Mouse (Mus musculus) midbrain, embryonic 12.5 days (tissue): ENCODE results near the gene Hoxb4. TPM values are rescaled to one million over a fixed set of nuclear protein-coding genes. Genes with fewer than 3 reads are reported as not detected.

Experiments
- ATAC-seq: fragments of 200-750 bp; cut with Nextera tagmentation; 2 replicates; pipeline ENCODE4 v1.8.0; 2017; ENCODE audit warnings: low read depth, moderate TSS enrichment, moderate library complexity; ENCODE audit not compliant: low FRiP score
- H3K27ac ChIP-seq: fragments of 300-500 bp; sonication (generic); replicated peaks from 2 replicates; pipeline ENCODE4 v1.5.1; 2016; ENCODE audit warnings: mild to moderate bottlenecking
- H3K27me3 ChIP-seq: fragments of 300-500 bp; sonication (generic); 2 replicates; pipeline ENCODE4 v1.6.1; 2016; ENCODE audit warnings: mild to moderate bottlenecking
- H3K36me3 ChIP-seq: fragments of 300-500 bp; sonication (generic); 2 replicates; pipeline ENCODE4 v1.6.1; 2016
- H3K4me1 ChIP-seq: fragments of 300-500 bp; sonication (generic); 2 replicates; pipeline ENCODE4 v1.6.1; 2016
- H3K4me2 ChIP-seq: fragments of 300-500 bp; sonication (generic); replicated peaks from 2 replicates; pipeline ENCODE4 v1.6.1; 2016; ENCODE audit warnings: mild to moderate bottlenecking, moderate library complexity
- H3K4me3 ChIP-seq: fragments of 300-500 bp; sonication (generic); 2 replicates; pipeline ENCODE4 v1.5.1; 2016; ENCODE audit warnings: mild to moderate bottlenecking
- H3K9ac ChIP-seq: fragments of 300-500 bp; sonication (generic); replicated peaks from 2 replicates; pipeline ENCODE4 v1.6.1; 2016; ENCODE audit warnings: mild to moderate bottlenecking, moderate library complexity
- H3K9me3 ChIP-seq: fragments of 300-500 bp; sonication (generic); 2 replicates; pipeline ENCODE4 v1.6.1; 2016; ENCODE audit warnings: mild to moderate bottlenecking
- WGBS: fragments of 180-500 bp; shearing (Covaris S2); methylation state at CpG from one replicate; pipeline ENCODE4 v1.1.7; 2016; 5-methylcytosine and 5-hydroxymethylcytosine counted together
- polyA plus RNA-seq: library from polyadenylated mRNA; unstranded; fragments of >200 nt; fragmentation: Nextera tagmentation; extraction: Ambion mirVana; gene quantifications from 2 replicates; pipeline ENCODE4 v1.2.1, GENCODE M21; 2016

Hoxb4 gene
- polyA plus RNA-seq = not detected in 2 replicates

GRCm38 (mm10) chr11:96317608-96318367 is at the start of gene Hoxb4:
Gene Hoxb4, plus strand, starts transcription at chr11:96318267.
- peak within 1 kb of the TSS; percentile 35 for H3K4me3 ChIP-seq
- H3K4me2 ChIP-seq = peak within 1 kb of the TSS; percentile 52
- WGBS = 2% methylated on average over 28 of the region's 28 CpGs
- peaks cover 100% of the 10 kb centered on the region for H3K27me3 ChIP-seq
- H3K36me3 ChIP-seq = no peaks in the 10 kb centered on the region
- no peak for ATAC-seq
- H3K4me1 ChIP-seq = peaks cover 9% of the 10 kb centered on the region
- no peaks in the 10 kb centered on the region for H3K9me3 ChIP-seq
- H3K27ac ChIP-seq = no peak within 1 kb of the TSS
- H3K9ac ChIP-seq = 0 out of 2 replicates have a peak within 1 kb of the TSS, but pooled peaks have one; percentile 15

GRCm38 (mm10) chr11:96269869-96270268 is 48.2 kb upstream of the Hoxb4 start:
- Histone ChIP-seq H3K9me3 (no peaks in the 10 kb centered on the region), H3K4me3 (no peak overlapping the region), H3K27me3 (peaks cover 96% of the 10 kb centered on the region), H3K36me3 (no peaks in the 10 kb centered on the region), H3K4me1 (0 out of 2 replicates have a peak, but pooled peaks cover 7% of the 10 kb centered on the region), H3K4me2 (no peak overlapping the region), H3K9ac (no peak overlapping the region), H3K27ac (no peak overlapping the region)
- under 1% methylated on average over 19 of the region's 19 CpGs for WGBS
- ATAC-seq = no peak

- Histone ChIP-seq H3K9ac (no peak within 1 kb of the TSS), H3K4me1 (0 out of 2 replicates have a peak, but pooled peaks cover 7% of the 10 kb centered on the region), H3K27ac (no peak within 1 kb of the TSS), H3K4me3 (no peak within 1 kb of the TSS), H3K4me2 (no peak within 1 kb of the TSS), H3K27me3 (peaks cover 96% of the 10 kb centered on the region), H3K36me3 (no peaks in the 10 kb centered on the region), H3K9me3 (no peaks in the 10 kb centered on the region)
- ATAC-seq = no peak
- under 1% methylated on average over 40 of the region's 40 CpGs for WGBS
Measured at GRCm38 (mm10) chr11:96270996-96271540, 47.0 kb upstream of the Hoxb4 start, which contains the start of gene Hoxb9. Gene Hoxb9, plus strand, starts transcription at chr11:96271457.

GRCm38 (mm10) chr11:96271541-96272011 is 46.5 kb upstream of the Hoxb4 start:
- H3K4me1 ChIP-seq = 0 out of 2 replicates have a peak, but pooled peaks cover 7% of the 10 kb centered on the region
- H3K27me3 ChIP-seq = peaks cover 96% of the 10 kb centered on the region
- WGBS = under 1% methylated on average over 52 of the region's 52 CpGs
- H3K9me3 ChIP-seq = no peaks in the 10 kb centered on the region
- H3K4me3 ChIP-seq = no peak overlapping the region
- H3K4me2 ChIP-seq = no peak overlapping the region
- no peak overlapping the region for H3K27ac ChIP-seq
- ATAC-seq = no peak
- no peaks in the 10 kb centered on the region for H3K36me3 ChIP-seq
- H3K9ac ChIP-seq = no peak overlapping the region

- Histone ChIP-seq H3K27ac (no peak overlapping the region), H3K36me3 (no peaks in the 10 kb centered on the region), H3K9ac (no peak overlapping the region), H3K4me2 (no peak overlapping the region), H3K4me3 (no peak overlapping the region), H3K4me1 (0 out of 2 replicates have a peak, but pooled peaks cover 7% of the 10 kb centered on the region), H3K9me3 (no peaks in the 10 kb centered on the region), H3K27me3 (peaks cover 96% of the 10 kb centered on the region)
- WGBS = under 1% methylated on average over 51 of the region's 58 CpGs
- no peak for ATAC-seq
Measured at GRCm38 (mm10) chr11:96272024-96272921, 45.8 kb upstream of the Hoxb4 start.

- 4% methylated on average over 10 of the region's 10 CpGs for WGBS
- no peak for ATAC-seq
Measured at GRCm38 (mm10) chr11:96274428-96274827, 43.6 kb upstream of the Hoxb4 start.

GRCm38 (mm10) chr11:96275896-96276295 is 42.2 kb upstream of the Hoxb4 start:
- 11% methylated on average over 4 of the region's 4 CpGs for WGBS
- H3K27ac ChIP-seq = no peak overlapping the region

More at GRCm38 (mm10) chr11:96274428-96274827, 43.6 kb upstream of the Hoxb4 start:
- Histone ChIP-seq H3K4me1 (0 out of 2 replicates have a peak, but pooled peaks cover 7% of the 10 kb centered on the region), H3K9me3 (no peaks in the 10 kb centered on the region), H3K9ac (no peak overlapping the region), H3K27ac (no peak overlapping the region), H3K27me3 (peaks cover 99% of the 10 kb centered on the region), H3K4me3 (no peak overlapping the region), H3K4me2 (no peak overlapping the region), H3K36me3 (no peaks in the 10 kb centered on the region)

GRCm38 (mm10) chr11:96277151-96278044 is 40.7 kb upstream of the Hoxb4 start:
- H3K4me2 ChIP-seq = no peak overlapping the region
- H3K4me1 ChIP-seq = 0 out of 2 replicates have a peak, but pooled peaks cover 2% of the 10 kb centered on the region
- H3K27ac ChIP-seq = no peak overlapping the region
- peaks cover 97% of the 10 kb centered on the region for H3K27me3 ChIP-seq
- H3K9me3 ChIP-seq = no peaks in the 10 kb centered on the region
- H3K9ac ChIP-seq = no peak overlapping the region
- no peak overlapping the region for H3K4me3 ChIP-seq
- WGBS = 2% methylated on average over 35 of the region's 35 CpGs
- no peak for ATAC-seq
- H3K36me3 ChIP-seq = no peaks in the 10 kb centered on the region

More at GRCm38 (mm10) chr11:96275896-96276295, 42.2 kb upstream of the Hoxb4 start:
- Histone ChIP-seq H3K4me1 (0 out of 2 replicates have a peak, but pooled peaks cover 7% of the 10 kb centered on the region), H3K4me3 (no peak overlapping the region), H3K4me2 (no peak overlapping the region), H3K9ac (no peak overlapping the region), H3K36me3 (no peaks in the 10 kb centered on the region), H3K27me3 (peaks cover 98% of the 10 kb centered on the region), H3K9me3 (no peaks in the 10 kb centered on the region)
- ATAC-seq = no peak

- WGBS = 13% methylated on average over 14 of the region's 14 CpGs
- Histone ChIP-seq H3K4me2 (no peak overlapping the region), H3K27ac (no peak overlapping the region), H3K4me3 (no peak overlapping the region), H3K36me3 (no peaks in the 10 kb centered on the region), H3K4me1 (no peaks in the 10 kb centered on the region), H3K9me3 (no peaks in the 10 kb centered on the region), H3K27me3 (peaks cover 97% of the 10 kb centered on the region), H3K9ac (no peak overlapping the region)
- no peak for ATAC-seq
Measured at GRCm38 (mm10) chr11:96278324-96278723, 39.7 kb upstream of the Hoxb4 start.

GRCm38 (mm10) chr11:96278773-96279172 is 39.3 kb upstream of the Hoxb4 start:
- Histone ChIP-seq H3K9me3 (no peaks in the 10 kb centered on the region), H3K4me1 (0 out of 2 replicates have a peak, but pooled peaks cover under 1% of the 10 kb centered on the region), H3K27me3 (peaks cover 97% of the 10 kb centered on the region), H3K27ac (no peak overlapping the region), H3K4me3 (no peak overlapping the region), H3K4me2 (no peak overlapping the region), H3K36me3 (no peaks in the 10 kb centered on the region), H3K9ac (no peak overlapping the region)
- no peak for ATAC-seq
- under 1% methylated on average over 9 of the region's 9 CpGs for WGBS
